Mouse (Mus musculus) left cerebral cortex, adult 2 months (tissue): ENCODE measurements at regions not wholly inside any gene's neighbourhood (a gene's known extent, or its start where the extent isn't known, plus 50 kb on each side); places are given as distances from the start of the nearest gene placed in this dataset.

Experiments used
- DNase-seq, 2 experiments: peaks; one replicate each; pipeline ENCODE4 v3.0.0; 2021 to 2022; ENCODE audit warnings: low spot score in 2 of 2, mixed read lengths in 1 of 2; ENCODE audit errors: extremely low spot score in 1 of 2
- H3K27ac ChIP-seq: fragments of 200-600 bp; 2 replicates; pipeline ENCODE4 v1.8.1; 2022
- H3K4me3 ChIP-seq: fragments of 200-600 bp; 2 replicates; pipeline ENCODE4 v1.8.1; 2022
- CTCF ChIP-seq: fragments of 200-600 bp; IDR thresholded peaks from 2 replicates; pipeline ENCODE4 v1.8.1; 2022; ENCODE audit warnings: antibody characterized with exemption, mild to moderate bottlenecking, moderate library complexity
- intact Hi-C: fragments of 180-260 bp; cut with DNase I; formaldehyde crosslinking; loops from one replicate; pipeline ENCODE4 v1.15.1; 2025

- TF ChIP-seq CTCF = no peak
- DNase-seq = no peak
- Histone ChIP-seq H3K27ac (no peak overlapping the region), H3K4me3 (no peak overlapping the region)
- intact Hi-C loops = no loop called here
These were observed 529.7 kb upstream of the Tnp1 start for GRCm38 (mm10) chr1:73545401-73545800.

- Histone ChIP-seq H3K27ac (no peak overlapping the region), H3K4me3 (no peak overlapping the region)
- no peak for DNase-seq
- intact Hi-C loops = no loop called here
- TF ChIP-seq CTCF = no peak
These were observed 525.7 kb upstream of the Tnp1 start for GRCm38 (mm10) chr1:73541371-73541770.

- no peak for DNase-seq
- Histone ChIP-seq H3K4me3 (no peak overlapping the region), H3K27ac (no peak overlapping the region)
- no peak for TF ChIP-seq CTCF
- intact Hi-C loops = no loop called here
These were observed 522.7 kb upstream of the Tnp1 start for GRCm38 (mm10) chr1:73538420-73538871.

DNA sequence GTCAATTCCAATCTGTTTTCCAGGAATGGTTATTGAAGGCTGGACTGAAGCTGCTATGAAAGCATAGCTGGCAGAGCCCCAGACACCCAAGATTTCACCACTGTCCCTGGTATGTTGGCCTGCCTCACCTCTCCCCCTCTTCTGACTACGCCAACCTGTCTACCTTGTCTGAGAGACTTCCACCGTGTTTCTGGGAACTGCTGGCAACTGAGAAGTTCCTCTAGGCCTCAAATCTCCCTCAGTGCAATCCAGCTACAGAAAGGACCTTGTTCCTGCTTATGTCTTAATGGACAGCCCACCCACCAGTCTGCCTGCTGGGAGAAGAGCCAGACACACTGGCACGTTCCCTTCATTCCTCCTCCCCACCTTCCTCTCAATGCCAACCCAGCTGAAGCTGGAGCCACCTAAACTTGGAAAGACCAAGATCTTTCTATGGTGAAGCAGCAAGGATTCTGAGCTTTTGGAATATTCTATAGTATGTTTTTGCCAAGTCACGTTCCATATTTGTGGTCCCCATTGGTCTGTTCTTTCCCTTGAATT is 520.1 kb upstream of the Tnp1 start:
- H3K4me3 ChIP-seq = no peak overlapping the region
- no peak overlapping the region for H3K27ac ChIP-seq
- no peak for TF ChIP-seq CTCF
- intact Hi-C loops = no loop called here
- DNase-seq = no peak

GRCm38 (mm10) chr1:73533526-73533925 is 517.8 kb upstream of the Tnp1 start:
- no peak for TF ChIP-seq CTCF
- intact Hi-C loops = no loop called here
- DNase-seq = no peak
- Histone ChIP-seq H3K27ac (no peak overlapping the region), H3K4me3 (no peak overlapping the region)

DNA sequence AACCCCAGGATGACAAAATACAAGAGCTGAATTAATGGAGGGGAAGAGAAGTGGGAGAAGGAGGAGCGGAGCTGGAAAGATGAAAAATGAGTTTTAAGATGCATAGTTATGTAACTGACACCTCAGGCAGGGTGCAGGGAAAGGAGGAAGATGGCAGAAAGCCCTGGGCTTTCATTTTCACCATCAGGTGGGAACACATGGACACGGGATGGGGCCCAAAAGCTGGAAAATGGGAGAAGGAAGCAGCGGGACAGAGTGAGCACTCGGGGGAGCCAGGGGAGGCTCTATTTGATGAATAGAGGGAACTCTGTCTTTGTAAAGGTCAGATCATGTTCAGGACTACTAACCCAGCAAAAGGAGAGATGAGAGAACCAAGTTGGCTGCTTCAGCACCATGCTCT is 516.6 kb upstream of the Tnp1 start:
- Histone ChIP-seq H3K27ac (no peak overlapping the region), H3K4me3 (no peak overlapping the region)
- intact Hi-C loops = no loop called here
- no peak for DNase-seq
- TF ChIP-seq CTCF = no peak

- intact Hi-C loops = no loop called here
- no peak for TF ChIP-seq CTCF
- Histone ChIP-seq H3K4me3 (no peak overlapping the region), H3K27ac (no peak overlapping the region)
- DNase-seq = no peak
These were observed 516.1 kb upstream of the Tnp1 start for GRCm38 (mm10) chr1:73531831-73532230.

- intact Hi-C loops = no loop called here
- Histone ChIP-seq H3K4me3 (no peak overlapping the region), H3K27ac (no peak overlapping the region)
- no peak for TF ChIP-seq CTCF
- DNase-seq = no peak
These were observed 514.6 kb upstream of the Tnp1 start for GRCm38 (mm10) chr1:73530326-73530725.

DNA sequence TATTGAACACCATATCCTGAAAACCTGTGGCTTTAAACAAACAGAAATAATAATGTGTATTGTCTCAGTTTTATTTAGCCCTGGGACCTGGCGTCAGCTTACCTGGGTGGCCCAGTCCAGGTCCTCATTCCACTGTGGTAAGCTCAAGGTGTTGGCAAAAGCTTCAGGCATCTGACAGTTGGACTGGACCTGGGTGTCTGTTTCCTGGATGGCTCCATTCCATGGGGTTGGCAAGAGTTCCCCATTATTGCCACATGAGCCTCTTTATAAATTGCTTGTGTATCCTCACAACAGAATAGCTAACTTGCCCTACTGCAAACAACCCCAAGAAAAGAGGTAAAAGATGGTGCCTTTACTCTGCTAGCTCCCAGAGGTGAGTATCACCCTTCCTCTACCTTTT is 512.9 kb upstream of the Tnp1 start:
- no peak overlapping the region for H3K4me3 ChIP-seq
- TF ChIP-seq CTCF = no peak
- intact Hi-C loops = no loop called here

GRCm38 (mm10) chr1:73516441-73516840 is 500.7 kb upstream of the Tnp1 start:
- Histone ChIP-seq H3K4me3 (no peak overlapping the region), H3K27ac (no peak overlapping the region)
- no peak for DNase-seq
- TF ChIP-seq CTCF = no peak
- intact Hi-C loops = no loop called here

More for the DNA sequence above, 512.9 kb upstream of the Tnp1 start:
- no peak overlapping the region for H3K27ac ChIP-seq
- no peak for DNase-seq

GRCm38 (mm10) chr1:73515781-73516180 is 500.1 kb upstream of the Tnp1 start:
- intact Hi-C loops = no loop called here
- no peak for DNase-seq
- TF ChIP-seq CTCF = no peak
- H3K4me3 ChIP-seq = no peak overlapping the region
- no peak overlapping the region for H3K27ac ChIP-seq

GRCm38 (mm10) chr1:73513822-73514221 is 498.1 kb upstream of the Tnp1 start:
- no peak for TF ChIP-seq CTCF
- no peak for DNase-seq
- intact Hi-C loops = no loop called here
- no peak overlapping the region for H3K27ac ChIP-seq
- no peak overlapping the region for H3K4me3 ChIP-seq

- TF ChIP-seq CTCF = no peak
- Histone ChIP-seq H3K4me3 (no peak overlapping the region), H3K27ac (no peak overlapping the region)
- intact Hi-C loops = no loop called here
- no peak for DNase-seq
These were observed 497.1 kb upstream of the Tnp1 start for GRCm38 (mm10) chr1:73512836-73513235.
